In the genomic region with DNA sequence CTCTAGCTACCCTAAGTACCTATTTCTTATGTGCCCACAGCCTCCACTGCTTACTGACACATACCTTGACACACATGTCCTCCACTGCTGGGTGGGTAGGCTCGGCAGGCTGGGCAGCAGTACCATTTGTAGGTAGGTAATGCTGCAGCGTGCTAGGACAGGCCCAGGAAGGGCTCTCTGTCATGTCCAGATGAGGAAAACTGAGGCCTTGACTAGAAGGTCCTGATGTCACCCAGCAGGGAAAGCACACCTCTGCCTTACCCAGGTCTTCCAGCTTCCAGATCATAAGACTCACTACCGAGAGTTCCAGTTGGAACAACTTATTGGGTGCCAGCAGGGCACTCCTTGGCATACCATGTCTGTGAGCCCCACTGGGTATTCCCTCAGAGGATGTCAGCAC, we compare ENCODE assay signal across 1 mouse cellular context.
TF ChIP-seq lines count a peak whose summit lies in the region.

No protein-coding gene starts in this region.

TF ChIP-seq in myocyte, 11 proteins besides CTCF, POLR2A, EP300 and RAD21 (continued from another document):
- TF ChIP-seq MYOD1 (IDR thresholded peaks at IDR 0.05; ENCODE audit: control insufficient read depth in 1 of 3, insufficient read length in 2 of 3, low read depth in 2 of 3) = no peak
- no peak for TF ChIP-seq E2F4 (IDR thresholded peaks at IDR 0.05; ENCODE audit: insufficient read depth)
- no peak for TF ChIP-seq TCF3 (IDR thresholded peaks at IDR 0.05; ENCODE audit: insufficient read length, low read depth)
- TF ChIP-seq USF1 (IDR thresholded peaks at IDR 0.05; ENCODE audit: low read depth) = no peak
- no peak for TF ChIP-seq SRF (IDR thresholded peaks at IDR 0.05; ENCODE audit: control insufficient read depth, insufficient read length, low read depth)
TF ChIP-seq in myocyte: peak in this region for 0.
